Mouse (Mus musculus) kidney, embryonic 16.5 days (tissue): ENCODE results near the gene Tmem109. TPM values are rescaled to one million over a fixed set of nuclear protein-coding genes. Genes with fewer than 3 reads are reported as not detected.
A peak's percentile ranks its signal among the peaks of the same experiment; 100 is the strongest.

ENCODE experiments used
- ATAC-seq: fragments of 200-750 bp; cut with Nextera tagmentation; 2 replicates; pipeline ENCODE4 v1.8.0; 2017; ENCODE audit warnings: moderate TSS enrichment; ENCODE audit not compliant: low FRiP score, low TSS enrichment
- H3K27ac ChIP-seq: fragments of 300-500 bp; sonication (generic); 2 replicates; pipeline ENCODE4 v1.5.1; 2014; ENCODE audit warnings: low read length
- H3K27me3 ChIP-seq: fragments of 300-500 bp; sonication (generic); 2 replicates; pipeline ENCODE4 v1.6.1; 2014; ENCODE audit warnings: low read length, control low read depth, mixed read lengths; ENCODE audit not compliant: insufficient read depth
- H3K36me3 ChIP-seq: fragments of 300-500 bp; sonication (generic); 2 replicates; pipeline ENCODE4 v1.6.1; 2014; ENCODE audit warnings: low read length, control low read depth, mixed read lengths; ENCODE audit not compliant: insufficient read depth
- H3K4me1 ChIP-seq: fragments of 300-500 bp; sonication (generic); 2 replicates; pipeline ENCODE4 v1.6.1; 2014; ENCODE audit warnings: low read length, control low read depth, mixed read lengths; ENCODE audit not compliant: insufficient read depth
- H3K4me2 ChIP-seq: fragments of 300-500 bp; sonication (generic); replicated peaks from 2 replicates; pipeline ENCODE4 v1.6.1; 2014; ENCODE audit warnings: low read depth, low read length
- H3K4me3 ChIP-seq: fragments of 300-500 bp; sonication (generic); 2 replicates; pipeline ENCODE4 v1.5.1; 2014; ENCODE audit warnings: mild to moderate bottlenecking, low read length
- H3K9ac ChIP-seq: fragments of 300-500 bp; sonication (generic); replicated peaks from 2 replicates; pipeline ENCODE4 v1.6.1; 2014; ENCODE audit warnings: low read length
- H3K9me3 ChIP-seq: fragments of 300-500 bp; sonication (generic); 2 replicates; pipeline ENCODE4 v1.6.1; 2016; ENCODE audit warnings: low read length, control low read depth
- WGBS: fragments of 180-500 bp; shearing (Covaris S2); extraction: QIAGEN DNeasy Blood & Tissue Kit; methylation state at CpG from one replicate; pipeline ENCODE4 v1.1.7; 2014; 5-methylcytosine and 5-hydroxymethylcytosine counted together
- polyA plus RNA-seq: library from polyadenylated mRNA; unstranded; fragments of >200 nt; fragmentation: Nextera tagmentation; extraction: Ambion mirVana; gene quantifications from 2 replicates; pipeline ENCODE4 v1.2.1, GENCODE M21; 2015

Gene Tmem109
- polyA plus RNA-seq, 1 experiment from 2014 or later: 118 TPM

DNA sequence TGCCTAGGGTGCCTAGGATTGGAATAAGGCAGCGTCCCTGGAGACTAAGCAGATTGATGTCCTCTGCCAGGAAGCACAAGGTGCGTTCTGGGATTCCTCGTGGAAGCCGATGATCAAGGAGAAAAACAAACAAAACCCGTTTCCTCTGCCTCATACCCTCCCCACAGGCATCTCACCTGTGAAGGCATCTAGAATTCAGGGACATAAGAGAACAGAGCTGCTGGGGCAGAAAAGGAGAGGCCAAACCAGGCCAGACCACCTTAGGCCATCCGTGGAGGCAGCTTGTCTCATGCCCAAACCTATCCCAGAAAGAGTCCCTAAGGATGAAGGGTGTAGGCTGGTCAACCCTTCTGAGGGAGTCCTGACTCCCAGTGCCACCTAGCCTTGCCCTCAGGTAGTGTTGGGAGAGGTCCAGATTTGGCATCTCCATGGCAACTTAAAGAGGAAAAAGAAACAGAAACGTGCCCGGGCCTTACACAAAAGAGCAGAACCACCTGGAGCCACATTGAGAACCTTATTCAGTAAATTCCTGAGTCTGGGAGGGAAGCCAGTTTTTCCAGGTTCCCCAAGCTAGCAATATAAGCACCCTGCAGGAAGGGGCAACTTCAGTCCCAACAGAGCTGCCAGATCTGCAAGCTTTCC lies 11.8 kb downstream of the Tmem109 start, which contains the start of gene Tmem132a:
Gene Tmem132a, minus strand, starts transcription at position 55 of the 642 bp plus-strand sequence.
- Histone ChIP-seq H3K9me3 (no peaks in the 10 kb centered on the region), H3K27ac (peak within 1 kb of the TSS; percentile 87), H3K27me3 (no peaks in the 10 kb centered on the region), H3K36me3 (peaks cover 30% of the 10 kb centered on the region), H3K4me3 (peak within 1 kb of the TSS; percentile 81), H3K9ac (peak within 1 kb of the TSS; percentile 90), H3K4me2 (peak within 1 kb of the TSS; percentile 64), H3K4me1 (peaks cover 32% of the 10 kb centered on the region)
- ATAC-seq: peak; percentile 49; the same call in 1 of the 2 replicates
- 3% methylated on average over 8 of the region's 8 CpGs for WGBS

DNA sequence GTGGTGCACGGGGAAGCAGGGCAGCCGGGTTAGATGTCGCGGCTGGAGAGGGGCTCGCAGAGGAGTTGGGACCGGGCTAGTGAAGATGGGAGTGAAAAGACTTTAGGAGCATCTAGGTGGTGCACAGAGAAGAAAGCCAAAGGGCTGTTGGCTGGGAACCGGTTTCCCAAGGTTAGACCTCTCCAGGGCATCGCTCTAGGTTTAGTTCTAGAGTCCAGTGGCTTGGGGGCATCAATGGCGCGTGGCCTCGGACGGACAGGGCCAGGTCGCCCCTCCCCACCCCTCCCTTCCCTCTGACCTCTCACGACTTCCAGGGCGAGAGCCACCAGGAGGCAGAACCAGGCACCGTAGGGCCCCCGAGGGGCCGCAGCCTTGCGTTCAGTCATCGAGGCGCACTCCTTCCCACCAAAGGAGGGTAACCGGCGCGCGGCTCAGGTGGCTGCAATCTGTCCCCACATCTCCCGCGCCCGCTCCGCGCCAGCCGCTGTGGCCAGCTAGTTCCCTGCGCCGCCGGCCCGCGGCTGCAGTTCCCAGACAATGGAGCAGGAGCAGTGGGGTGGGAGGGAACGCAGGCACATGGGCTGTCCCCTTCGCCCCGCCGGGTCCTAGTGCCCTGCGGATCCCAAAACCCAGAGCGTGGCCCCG lies 12.4 kb downstream of the Tmem109 start:
- Histone ChIP-seq H3K36me3 (peaks cover 37% of the 10 kb centered on the region), H3K4me2 (peak overlapping the region; percentile 64)
- under 1% methylated on average over 39 of the region's 43 CpGs for WGBS

DNA sequence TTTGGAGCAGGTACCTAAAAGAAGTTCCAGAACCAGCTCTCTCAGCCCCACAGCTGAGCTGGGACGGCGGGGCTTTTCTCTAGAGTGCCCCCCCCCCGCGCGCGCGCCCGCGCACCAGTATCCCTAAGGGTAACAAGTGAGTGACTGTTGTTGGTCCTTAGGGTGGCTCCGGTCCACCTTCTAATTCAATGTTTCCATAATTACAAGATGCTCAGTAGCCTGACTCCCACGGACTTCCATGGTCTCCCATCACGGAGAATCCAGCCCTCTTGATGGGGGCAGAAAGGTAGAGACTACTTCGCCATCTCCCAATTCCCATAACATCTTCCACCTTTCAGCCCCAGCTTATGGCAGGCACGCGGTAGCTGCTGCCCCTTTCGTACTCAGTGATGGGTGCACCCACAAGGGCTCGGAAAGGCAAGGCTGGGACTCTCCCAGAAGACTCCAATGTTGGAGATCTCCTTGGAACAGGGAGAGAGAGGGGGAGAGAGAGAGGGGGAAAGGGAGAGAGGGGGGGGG lies 13.1 kb downstream of the Tmem109 start:
- H3K9me3 ChIP-seq: no peaks in the 10 kb centered on the region
- H3K4me1 ChIP-seq: peaks cover 32% of the 10 kb centered on the region
- peak overlapping the region; percentile 87 for H3K27ac ChIP-seq
- H3K36me3 ChIP-seq: peaks cover 38% of the 10 kb centered on the region
- H3K4me2 ChIP-seq: peak overlapping the region; percentile 64
- H3K9ac ChIP-seq: peak overlapping the region; percentile 90
- peak overlapping the region; percentile 81 for H3K4me3 ChIP-seq
- H3K27me3 ChIP-seq: no peaks in the 10 kb centered on the region
- no peak for ATAC-seq
- WGBS: 1% methylated on average over 17 of the region's 17 CpGs

More for the DNA sequence above, 12.4 kb downstream of the Tmem109 start:
- ATAC-seq: peak; percentile 95
- peak overlapping the region; percentile 81 for H3K4me3 ChIP-seq
- H3K27ac ChIP-seq: peak overlapping the region; percentile 87
- H3K9ac ChIP-seq: peak overlapping the region; percentile 90
- H3K9me3 ChIP-seq: no peaks in the 10 kb centered on the region
- no peaks in the 10 kb centered on the region for H3K27me3 ChIP-seq
- H3K4me1 ChIP-seq: peaks cover 32% of the 10 kb centered on the region

DNA sequence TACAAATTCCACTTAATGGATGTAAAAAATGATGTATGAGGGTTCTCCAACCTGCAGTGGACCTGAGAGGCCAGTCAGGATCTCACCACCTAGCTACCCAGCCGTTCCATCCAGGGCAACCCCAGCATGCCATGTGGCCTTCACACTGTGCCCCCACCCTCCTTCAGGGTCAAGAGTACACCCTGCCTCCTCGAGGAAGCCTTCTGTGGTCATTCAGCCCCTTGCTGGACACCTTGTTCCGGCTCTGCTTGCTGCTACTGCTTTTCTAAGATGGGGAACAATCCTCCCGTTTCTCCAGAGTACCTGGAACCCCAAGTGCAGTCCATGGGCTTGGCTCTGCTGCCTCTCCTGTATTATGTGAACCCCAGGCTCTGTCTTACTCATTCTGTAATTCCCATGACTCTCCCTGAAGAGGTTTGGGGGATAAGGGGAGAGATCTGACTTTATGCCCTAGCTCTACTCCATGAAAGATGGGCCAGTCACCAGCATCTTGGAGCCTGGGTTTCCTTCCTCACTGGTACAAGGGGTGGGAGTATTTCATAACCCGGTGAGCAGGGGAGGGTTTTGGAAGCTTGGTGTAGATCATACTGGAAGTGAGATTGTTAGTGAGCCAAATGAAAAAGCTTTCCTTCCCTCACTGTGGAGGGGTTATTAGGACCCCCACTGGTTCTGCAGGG lies 13.7 kb downstream of the Tmem109 start:
- Histone ChIP-seq H3K9ac (peak overlapping the region; percentile 90), H3K36me3 (peaks cover 38% of the 10 kb centered on the region), H3K27ac (no peak overlapping the region), H3K27me3 (no peaks in the 10 kb centered on the region), H3K9me3 (no peaks in the 10 kb centered on the region), H3K4me3 (peak overlapping the region; percentile 81), H3K4me2 (peak overlapping the region; percentile 64), H3K4me1 (peaks cover 32% of the 10 kb centered on the region)
- no peak for ATAC-seq
- WGBS: 19% methylated on average over 5 of the region's 5 CpGs

DNA sequence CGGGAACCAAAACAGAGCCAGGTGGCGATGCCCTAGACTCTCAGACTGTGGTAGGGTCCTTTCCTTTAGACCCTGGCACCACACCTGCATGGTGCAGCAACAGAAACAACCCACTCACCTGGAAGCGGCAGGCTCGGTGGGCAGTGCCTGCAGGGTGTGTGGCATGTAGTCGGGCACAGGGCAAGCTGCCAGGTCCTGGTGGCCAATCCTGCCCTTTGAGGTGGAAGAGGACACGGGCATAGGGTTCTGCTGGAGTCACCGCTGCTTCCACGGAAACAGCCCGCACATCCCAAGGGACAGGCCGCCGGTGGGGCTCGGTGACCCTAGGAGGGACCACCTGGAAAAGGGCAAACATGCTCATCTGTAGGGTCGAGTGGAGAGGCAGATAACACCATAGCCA lies 15.4 kb downstream of the Tmem109 start:
- ATAC-seq: no peak
- Histone ChIP-seq H3K27ac (no peak overlapping the region), H3K9ac (no peak overlapping the region), H3K4me3 (no peak overlapping the region), H3K36me3 (peaks cover 50% of the 10 kb centered on the region), H3K9me3 (no peaks in the 10 kb centered on the region), H3K4me2 (no peak overlapping the region), H3K27me3 (no peaks in the 10 kb centered on the region), H3K4me1 (peaks cover 32% of the 10 kb centered on the region)
- 92% methylated on average over 13 of the region's 13 CpGs for WGBS

DNA sequence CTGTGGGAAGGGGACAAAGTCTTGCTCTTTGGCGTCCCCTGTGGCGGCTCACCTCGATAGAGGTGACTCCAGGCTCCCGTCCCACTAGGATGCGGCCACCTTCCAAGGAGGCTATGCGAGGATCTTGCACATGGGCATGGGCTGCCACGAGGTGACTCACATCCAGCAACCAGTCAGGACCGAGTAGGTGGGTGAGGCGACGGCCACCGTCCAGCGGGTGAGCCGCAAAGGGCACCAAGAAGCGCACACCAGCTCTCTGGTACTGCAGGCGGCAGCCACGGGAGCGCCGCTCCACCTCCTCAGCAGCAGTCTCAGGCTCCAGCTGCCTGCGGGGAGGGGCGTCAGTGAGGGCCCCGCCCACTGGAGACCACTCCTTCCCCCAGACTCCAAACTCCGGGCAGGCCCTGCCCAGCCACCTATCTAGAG lies 21.7 kb downstream of the Tmem109 start:
- Histone ChIP-seq H3K4me1 (no peaks in the 10 kb centered on the region), H3K36me3 (peaks cover 82% of the 10 kb centered on the region)
- ATAC-seq: peak; percentile 60; the same call in 1 of the 2 replicates

DNA sequence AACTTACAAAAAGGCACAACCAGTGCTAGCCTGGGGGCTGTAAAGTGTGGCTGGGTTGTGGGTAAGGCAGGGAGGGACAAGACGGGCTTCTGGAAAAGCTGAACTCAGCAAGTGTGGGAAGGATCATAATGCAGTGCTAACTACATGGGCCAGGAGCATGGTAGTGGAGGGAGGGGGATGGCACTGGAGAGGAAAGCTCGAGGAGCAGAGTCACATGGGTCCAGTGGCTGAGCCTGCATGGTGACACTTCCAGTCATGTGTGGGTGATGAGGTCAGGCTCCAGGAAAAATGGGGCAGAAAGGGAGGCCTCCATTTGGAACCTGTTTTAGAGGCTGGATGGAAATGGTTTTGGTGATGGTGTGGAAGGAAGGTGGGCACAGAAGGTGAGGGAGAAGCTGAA lies 25.3 kb downstream of the Tmem109 start:
- H3K9me3 ChIP-seq: no peaks in the 10 kb centered on the region
- no peaks in the 10 kb centered on the region for H3K27me3 ChIP-seq
- no peaks in the 10 kb centered on the region for H3K4me1 ChIP-seq
- no peak overlapping the region for H3K4me3 ChIP-seq
- no peak overlapping the region for H3K27ac ChIP-seq
- H3K4me2 ChIP-seq: no peak overlapping the region
- no peak for ATAC-seq
- WGBS: 45% methylated on average over 2 of the region's 2 CpGs
- H3K36me3 ChIP-seq: peaks cover 46% of the 10 kb centered on the region
- H3K9ac ChIP-seq: no peak overlapping the region

More for the DNA sequence above, 21.7 kb downstream of the Tmem109 start:
- H3K27me3 ChIP-seq: no peaks in the 10 kb centered on the region
- no peaks in the 10 kb centered on the region for H3K9me3 ChIP-seq
- H3K4me2 ChIP-seq: no peak overlapping the region
- 60% methylated on average over 22 of the region's 22 CpGs for WGBS
- H3K9ac ChIP-seq: no peak overlapping the region
- no peak overlapping the region for H3K27ac ChIP-seq
- no peak overlapping the region for H3K4me3 ChIP-seq

DNA sequence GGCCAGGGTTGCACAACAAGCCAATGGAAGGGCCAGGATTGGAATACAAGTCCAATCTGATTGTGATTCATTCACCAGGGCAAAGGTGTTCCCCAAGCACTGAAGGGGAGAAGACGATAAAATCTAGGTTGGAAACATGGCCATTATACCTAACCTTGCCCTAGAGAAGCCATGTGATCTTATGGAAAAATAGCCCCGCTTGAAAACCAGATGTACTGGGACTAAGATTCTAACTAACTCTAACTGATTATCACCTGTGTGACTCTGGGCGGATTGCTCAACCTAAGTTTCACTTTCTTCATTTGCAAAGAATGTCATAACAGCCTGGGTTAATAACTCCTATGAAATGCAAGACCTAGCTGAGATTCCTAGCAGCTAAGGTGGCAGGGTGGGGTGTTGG lies 26.4 kb downstream of the Tmem109 start:
- H3K9me3 ChIP-seq: no peaks in the 10 kb centered on the region
- no peak overlapping the region for H3K27ac ChIP-seq
- no peak overlapping the region for H3K4me2 ChIP-seq
- no peaks in the 10 kb centered on the region for H3K4me1 ChIP-seq
- H3K4me3 ChIP-seq: no peak overlapping the region
- peaks cover 36% of the 10 kb centered on the region for H3K36me3 ChIP-seq
- no peaks in the 10 kb centered on the region for H3K27me3 ChIP-seq
- no peak for ATAC-seq
- 77% methylated on average over 3 of the region's 3 CpGs for WGBS
- no peak overlapping the region for H3K9ac ChIP-seq

DNA sequence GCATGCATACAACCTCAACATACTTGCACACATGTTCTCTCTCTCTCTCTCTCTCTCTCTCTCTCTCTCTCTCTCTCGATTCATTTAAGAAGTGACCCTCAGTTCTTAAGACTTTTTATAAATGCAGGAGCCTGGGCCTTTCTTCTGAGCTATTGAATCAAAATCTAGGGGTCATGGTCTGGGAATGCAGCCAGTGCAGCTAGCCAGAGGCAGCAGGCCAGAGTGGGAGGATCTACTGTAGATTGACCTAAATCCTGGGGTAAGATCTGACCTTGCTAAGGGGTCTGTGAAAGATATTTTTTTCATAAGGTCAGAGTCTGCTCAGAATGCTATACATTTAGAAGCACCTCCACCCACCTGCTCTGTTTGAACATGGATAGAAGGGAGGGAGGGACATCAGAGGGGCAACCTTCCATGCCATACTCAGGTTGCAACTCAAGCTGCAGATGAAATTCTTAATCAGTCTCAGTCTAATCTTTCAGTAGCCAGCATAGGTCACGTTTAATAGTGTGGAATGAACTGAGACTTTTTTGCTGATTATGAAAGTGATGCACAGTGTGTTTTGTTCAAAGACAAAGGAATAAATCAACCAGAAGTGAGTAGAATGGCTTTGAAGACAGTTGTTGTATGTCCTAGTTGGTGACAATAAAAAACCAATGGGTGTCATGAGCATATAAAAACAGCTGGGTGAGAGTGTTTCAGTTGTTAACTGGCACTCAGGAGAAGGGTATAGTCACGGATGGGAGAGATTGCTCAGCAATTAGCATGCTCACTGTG lies 34.3 kb downstream of the Tmem109 start:
- Histone ChIP-seq H3K4me3 (no peak overlapping the region), H3K36me3 (no peaks in the 10 kb centered on the region), H3K27me3 (no peaks in the 10 kb centered on the region), H3K4me1 (peaks cover 18% of the 10 kb centered on the region), H3K9me3 (no peaks in the 10 kb centered on the region), H3K27ac (0 out of 2 replicates have a peak overlapping the region, but pooled peaks have one; percentile 8), H3K9ac (no peak overlapping the region), H3K4me2 (no peak overlapping the region)
- WGBS: 37% methylated on average over 3 of the region's 3 CpGs
- no peak for ATAC-seq
